Mouse (Mus musculus) liver, embryonic 16.5 days (tissue): ENCODE measurements around the gene Cpeb3. TPM values are rescaled to one million over a fixed set of nuclear protein-coding genes. Genes with fewer than 3 reads are reported as not detected.

Experiments used
- ATAC-seq: fragments of 200-750 bp; cut with Nextera tagmentation; 2 replicates; pipeline ENCODE4 v1.8.0; 2017; ENCODE audit warnings: low read depth, mild to moderate bottlenecking, moderate number of reproducible peaks, moderate library complexity
- H3K27ac ChIP-seq: fragments of 300-500 bp; sonication (generic); 2 replicates; pipeline ENCODE4 v1.5.1; 2014; ENCODE audit warnings: mild to moderate bottlenecking, low read length
- H3K27me3 ChIP-seq: fragments of 300-500 bp; sonication (generic); 2 replicates; pipeline ENCODE4 v1.6.1; 2014; ENCODE audit warnings: low read depth, low read length, mixed read lengths; ENCODE audit not compliant: control insufficient read depth, insufficient read depth
- H3K36me3 ChIP-seq: fragments of 300-500 bp; sonication (generic); 2 replicates; pipeline ENCODE4 v1.6.1; 2014; ENCODE audit warnings: mild to moderate bottlenecking; ENCODE audit not compliant: control insufficient read depth, insufficient read depth
- H3K4me1 ChIP-seq: fragments of 300-500 bp; sonication (generic); 2 replicates; pipeline ENCODE4 v1.6.1; 2014; ENCODE audit warnings: low read depth, low read length, mixed read lengths; ENCODE audit not compliant: control insufficient read depth
- H3K4me2 ChIP-seq: fragments of 300-500 bp; sonication (generic); 2 replicates; pipeline ENCODE4 v1.6.1; 2014; ENCODE audit warnings: low read depth, low read length, mixed read lengths
- H3K4me3 ChIP-seq: fragments of 300-500 bp; sonication (generic); 2 replicates; pipeline ENCODE4 v1.5.1; 2014; ENCODE audit warnings: low read depth, mild to moderate bottlenecking, low read length
- H3K9ac ChIP-seq: fragments of 300-500 bp; sonication (generic); 2 replicates; pipeline ENCODE4 v1.6.1; 2014; ENCODE audit warnings: low read depth, low read length
- H3K9me3 ChIP-seq: fragments of 300-500 bp; sonication (generic); replicated peaks from 2 replicates; pipeline ENCODE4 v1.6.1; 2016; ENCODE audit warnings: low read length; ENCODE audit not compliant: control insufficient read depth
- WGBS: fragments of 180-500 bp; shearing (Covaris S2); extraction: QIAGEN DNeasy Blood & Tissue Kit; methylation state at CpG from one replicate; pipeline ENCODE4 v1.1.7; 2014; ENCODE audit not compliant: insufficient replicate concordance; 5-methylcytosine and 5-hydroxymethylcytosine counted together
- polyA plus RNA-seq: library from polyadenylated mRNA; unstranded; fragments of >200 nt; fragmentation: Nextera tagmentation; extraction: Ambion mirVana; gene quantifications from 2 replicates; pipeline ENCODE4 v1.2.1, GENCODE M21; 2015

Cpeb3 gene
- polyA plus RNA-seq, 1 experiment from 2014 or later: 3.8 TPM

DNA sequence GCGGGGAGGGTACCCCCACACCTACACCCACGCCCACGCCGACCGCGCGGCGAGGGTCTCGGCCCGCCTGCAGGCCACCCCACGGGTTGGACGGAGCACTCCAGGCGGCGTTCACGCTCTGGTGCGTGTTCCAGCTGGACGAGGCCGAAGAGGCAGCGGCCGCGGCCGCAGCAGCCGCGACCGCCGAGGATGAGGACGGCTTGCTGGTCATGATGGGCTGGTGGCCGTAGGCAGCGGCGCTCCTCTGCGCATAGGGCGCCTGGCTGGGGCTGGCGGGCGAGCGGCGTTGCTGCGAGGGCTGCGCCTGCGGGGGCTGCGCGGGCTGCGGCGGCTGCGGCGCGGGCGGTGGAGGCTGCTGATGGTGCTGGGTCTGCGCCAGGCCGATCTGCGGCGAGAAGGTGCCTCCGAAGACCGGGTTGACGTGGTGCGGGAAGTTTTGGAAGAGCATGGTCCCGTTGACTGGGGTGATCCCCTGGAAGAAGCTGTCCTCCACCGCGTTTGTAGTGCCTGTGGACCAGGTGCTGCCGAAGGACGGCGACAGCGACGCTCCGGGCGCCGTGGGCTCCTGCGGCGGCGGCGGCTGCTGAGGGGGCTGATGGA lies 34.2 kb downstream of the Cpeb3 start:
- H3K27me3 ChIP-seq: peaks cover 47% of the 10 kb centered on the region
- peak overlapping the region; percentile 62 for H3K27ac ChIP-seq

GRCm38 (mm10) chr19:37173331-37174115 lies 34.9 kb downstream of the Cpeb3 start:
- Histone ChIP-seq H3K4me3 (peak overlapping the region; percentile 69), H3K4me2 (peak overlapping the region; percentile 91), H3K9me3 (no peaks in the 10 kb centered on the region), H3K9ac (peak overlapping the region; percentile 62), H3K4me1 (peaks cover 20% of the 10 kb centered on the region), H3K27me3 (peaks cover 47% of the 10 kb centered on the region), H3K36me3 (peaks cover 7% of the 10 kb centered on the region), H3K27ac (no peak overlapping the region; the same call in 1 of the 2 replicates)
- ATAC-seq: no peak
- 34% methylated on average over 20 of the region's 20 CpGs for WGBS

More for the DNA sequence above, 34.2 kb downstream of the Cpeb3 start:
- Histone ChIP-seq H3K4me1 (peaks cover 27% of the 10 kb centered on the region), H3K4me2 (peak overlapping the region; percentile 91), H3K9ac (peak overlapping the region; percentile 62), H3K9me3 (no peaks in the 10 kb centered on the region), H3K36me3 (peaks cover 7% of the 10 kb centered on the region), H3K4me3 (peak overlapping the region; percentile 69)
- ATAC-seq: no peak
- WGBS: 1% methylated on average over 70 of the region's 70 CpGs

DNA sequence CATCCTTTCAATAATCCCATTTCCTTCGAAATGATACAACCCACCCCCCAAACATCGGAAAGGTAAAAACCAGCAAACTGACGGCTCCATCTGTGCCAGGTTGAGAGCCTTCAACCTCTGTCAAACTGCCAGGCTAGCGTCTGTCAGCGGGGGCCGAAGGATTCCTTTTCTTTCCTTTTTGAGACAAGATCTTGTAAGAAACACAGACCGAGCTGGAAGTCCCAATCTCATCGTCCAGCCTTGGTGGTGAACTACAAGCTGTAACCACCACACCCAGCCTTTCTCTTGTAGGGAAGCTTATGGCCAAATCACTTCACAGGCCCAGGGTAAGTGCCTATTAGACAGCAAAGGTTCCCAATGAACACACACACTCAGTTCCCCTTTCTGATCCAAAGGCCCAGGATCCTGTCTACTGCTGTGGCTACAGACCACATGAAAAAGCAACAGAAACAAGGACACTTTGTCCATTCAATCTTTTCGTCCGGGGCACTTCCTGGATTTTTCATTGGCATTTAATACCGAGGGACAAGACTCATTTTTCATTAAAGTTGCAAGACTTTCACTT lies 35.8 kb downstream of the Cpeb3 start:
- Histone ChIP-seq H3K4me2 (peak overlapping the region; percentile 91; the same call in 1 of the 2 replicates), H3K9me3 (no peaks in the 10 kb centered on the region), H3K4me1 (peaks cover 15% of the 10 kb centered on the region), H3K27ac (no peak overlapping the region), H3K27me3 (peaks cover 47% of the 10 kb centered on the region), H3K36me3 (peaks cover 7% of the 10 kb centered on the region), H3K4me3 (0 out of 2 replicates have a peak overlapping the region, but pooled peaks have one; percentile 2), H3K9ac (no peak overlapping the region)
- no peak for ATAC-seq
- 65% methylated on average over 11 of the region's 11 CpGs for WGBS

- no peaks in the 10 kb centered on the region for H3K9me3 ChIP-seq
- no peak overlapping the region for H3K9ac ChIP-seq
- no peak overlapping the region for H3K4me2 ChIP-seq
- H3K4me1 ChIP-seq: peaks cover 15% of the 10 kb centered on the region
- no peak for ATAC-seq
- no peak overlapping the region for H3K27ac ChIP-seq
- 53% methylated on average over 1 of the region's 1 CpGs for WGBS
- H3K27me3 ChIP-seq: peaks cover 46% of the 10 kb centered on the region
- H3K36me3 ChIP-seq: peaks cover 7% of the 10 kb centered on the region
- H3K4me3 ChIP-seq: no peak overlapping the region
Measured at GRCm38 (mm10) chr19:37172096-37172495, 36.3 kb downstream of the Cpeb3 start.

DNA sequence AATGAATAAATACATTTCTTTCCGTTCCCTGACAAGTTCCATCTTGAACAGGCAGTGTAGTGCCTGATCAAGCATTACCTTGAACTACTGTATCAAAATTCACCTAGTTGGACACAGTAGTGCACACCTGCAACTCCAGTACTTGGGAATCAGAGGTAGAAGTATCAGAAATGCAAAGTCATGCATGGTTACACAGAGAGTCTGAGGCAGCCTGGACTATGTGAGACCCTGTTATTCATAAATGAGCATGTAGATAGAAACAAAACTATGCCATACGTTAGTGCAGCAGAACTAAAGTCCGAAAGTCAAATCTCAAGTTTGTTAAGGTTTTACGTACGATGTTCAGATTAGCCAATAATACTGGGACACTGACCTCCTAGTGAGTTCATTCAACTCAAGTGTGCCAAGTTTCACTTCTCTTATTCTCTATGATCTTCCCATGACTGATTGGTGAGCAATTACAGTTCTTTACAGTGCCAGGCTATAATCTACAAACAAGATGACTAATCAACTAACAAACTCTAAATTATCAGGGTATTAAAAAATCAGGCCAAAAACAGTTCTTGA lies 51.5 kb downstream of the Cpeb3 start:
- WGBS: 67% methylated on average over 5 of the region's 5 CpGs
- Histone ChIP-seq H3K27ac (no peak overlapping the region), H3K4me2 (no peak overlapping the region), H3K36me3 (no peaks in the 10 kb centered on the region), H3K9me3 (no peaks in the 10 kb centered on the region), H3K4me1 (no peaks in the 10 kb centered on the region; the same call in 1 of the 2 replicates), H3K27me3 (no peaks in the 10 kb centered on the region), H3K4me3 (no peak overlapping the region), H3K9ac (no peak overlapping the region)
- no peak for ATAC-seq

DNA sequence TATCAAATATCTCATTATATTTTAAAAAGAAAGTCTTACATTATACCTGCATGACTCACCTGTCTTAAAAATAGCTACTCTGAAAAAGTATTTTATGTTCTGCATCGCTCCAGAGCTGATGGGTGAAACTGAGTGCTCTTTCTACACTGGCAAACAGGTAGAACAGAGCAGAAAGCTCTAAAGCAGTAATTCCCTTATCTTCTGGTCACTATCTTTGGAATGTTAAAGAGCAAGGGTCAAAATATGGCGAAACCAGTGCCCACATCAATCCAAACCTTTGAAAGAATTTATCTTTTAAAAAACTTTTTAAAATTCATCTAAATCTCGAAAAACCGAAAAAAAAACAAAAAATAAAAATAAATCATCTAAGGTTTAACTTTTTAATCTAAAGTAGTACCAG lies 52.4 kb downstream of the Cpeb3 start:
- Histone ChIP-seq H3K4me1 (no peaks in the 10 kb centered on the region; the same call in 1 of the 2 replicates), H3K4me2 (no peak overlapping the region), H3K4me3 (no peak overlapping the region), H3K9me3 (no peaks in the 10 kb centered on the region), H3K27ac (no peak overlapping the region), H3K9ac (no peak overlapping the region), H3K36me3 (no peaks in the 10 kb centered on the region), H3K27me3 (no peaks in the 10 kb centered on the region)
- 0 out of 2 replicates have a peak, but pooled peaks have one; percentile 47 for ATAC-seq
- WGBS: 59% methylated on average over 4 of the region's 4 CpGs

DNA sequence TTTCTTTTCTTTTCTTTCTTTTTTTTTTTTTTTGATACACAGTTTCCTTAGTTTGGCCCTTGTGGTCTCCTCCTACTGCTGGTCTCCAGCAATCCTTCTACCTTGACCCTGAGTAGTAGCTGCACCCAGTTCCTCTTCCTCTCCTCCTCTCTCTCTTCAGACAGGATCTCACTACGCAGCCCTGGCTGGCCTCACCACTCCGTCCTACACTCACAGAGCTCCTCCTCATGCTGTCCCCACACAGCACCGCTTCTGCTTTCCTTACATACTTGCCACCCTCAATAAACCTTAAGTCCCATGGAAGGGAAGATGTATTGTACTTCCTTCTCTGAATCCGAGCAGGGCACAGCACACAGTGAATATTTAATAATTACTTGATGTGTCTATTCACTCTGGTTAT lies 61.3 kb downstream of the Cpeb3 start:
- Histone ChIP-seq H3K4me2 (no peak overlapping the region), H3K36me3 (no peaks in the 10 kb centered on the region), H3K27ac (no peak overlapping the region), H3K27me3 (no peaks in the 10 kb centered on the region), H3K9me3 (no peaks in the 10 kb centered on the region), H3K4me1 (peaks cover 6% of the 10 kb centered on the region), H3K9ac (no peak overlapping the region), H3K4me3 (no peak overlapping the region)
- ATAC-seq: peak; percentile 45; the same call in 1 of the 2 replicates
- WGBS: 31% methylated on average over 4 of the region's 4 CpGs

DNA sequence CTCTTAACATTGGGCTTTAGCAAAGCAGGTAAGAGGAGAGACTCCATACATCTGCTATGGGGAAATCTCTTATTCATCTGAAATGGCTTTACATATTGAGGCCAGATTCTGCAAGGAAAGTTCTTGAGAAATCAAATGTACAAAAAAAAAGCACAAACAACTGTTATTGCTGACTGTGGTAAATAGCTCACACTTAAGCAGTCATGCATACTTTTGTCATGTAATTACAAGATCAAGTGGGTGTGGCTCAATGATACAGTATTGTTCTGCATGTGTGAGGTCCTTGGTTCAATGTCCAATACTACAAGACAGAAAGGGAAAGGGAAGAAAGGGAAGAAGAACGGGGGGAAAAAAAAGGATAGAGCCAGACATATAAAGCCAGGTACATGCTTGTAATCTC lies 62.6 kb downstream of the Cpeb3 start:
- Histone ChIP-seq H3K9ac (no peak overlapping the region), H3K9me3 (no peaks in the 10 kb centered on the region), H3K36me3 (no peaks in the 10 kb centered on the region), H3K27ac (no peak overlapping the region), H3K4me3 (no peak overlapping the region), H3K4me1 (peaks cover 17% of the 10 kb centered on the region), H3K27me3 (no peaks in the 10 kb centered on the region), H3K4me2 (no peak overlapping the region)
- 77% methylated on average over 1 of the region's 1 CpGs for WGBS
- no peak for ATAC-seq
